Mouse (Mus musculus) hematopoietic stem cell, adult 5-6 weeks (primary cell): ENCODE results near the gene Krt222. TPM values are rescaled to one million over a fixed set of nuclear protein-coding genes. Genes with fewer than 3 reads are reported as not detected.
A peak's percentile ranks its signal among the peaks of the same experiment; 100 is the strongest.
"Not testable (repeated sequence)": the region's sequence is repeated elsewhere in the genome, so short reads cannot be mapped to it uniquely, and the experiment has no call there.

ENCODE experiments used
- ATAC-seq, 2 experiments: fragments of 125-278 bp in 1 of 2; replicated peaks in 1 of 2; 2 replicates each; pipeline ENCODE4 v1.8.0; 2016 to 2017; ENCODE audit warnings: inconsistent platforms in 2 of 2, mild to moderate bottlenecking in 2 of 2, moderate number of reproducible peaks in 2 of 2, low read depth in 1 of 2, moderate TSS enrichment in 1 of 2; ENCODE audit not compliant: low FRiP score in 2 of 2, poor library complexity in 2 of 2, severe bottlenecking in 2 of 2, insufficient read depth in 1 of 2, low TSS enrichment in 1 of 2
- total RNA-seq: library from RNA; stranded (forward); fragments of 172-1452, 232-1000 nt; gene quantifications from 2 replicates; pipeline ENCODE4 v1.2.3, GENCODE M21; 2017

The Krt222 gene
- total RNA-seq, 1 experiment from 2014 or later: not detected

- ATAC-seq: no peak
These were observed 5.2 kb upstream of the Krt222 start for GRCm38 (mm10) chr11:99249115-99249514.

- ATAC-seq: no peak
These were observed 4.0 kb upstream of the Krt222 start for GRCm38 (mm10) chr11:99247916-99248315.

- not testable (repeated sequence) for ATAC-seq
These were observed 634 bp upstream of the Krt222 start for GRCm38 (mm10) chr11:99244519-99244918.

GRCm38 (mm10) chr11:99243200-99243819 lies 575 bp downstream of the Krt222 start:
- ATAC-seq: no peak

- ATAC-seq: no peak
These were observed 1.8 kb downstream of the Krt222 start for GRCm38 (mm10) chr11:99242056-99242455.

- ATAC-seq: peak; percentile 53 to 64; a peak in 3 of 4 replicates
These were observed 5.4 kb downstream of the Krt222 start for GRCm38 (mm10) chr11:99238468-99238867.

- ATAC-seq: 0 out of 4 replicates have a peak, but pooled peaks of 1 of the 2 experiments have one; percentile 10
These were observed 12.7 kb downstream of the Krt222 start for GRCm38 (mm10) chr11:99231049-99231816.

- peak; percentile 70 to 84 for ATAC-seq
These were observed 13.4 kb downstream of the Krt222 start, which contains the start of gene Smarce1 for GRCm38 (mm10) chr11:99230261-99231048. TSS of gene Smarce1 (minus strand) at chr11:99231017.

GRCm38 (mm10) chr11:99229641-99230260 lies 14.1 kb downstream of the Krt222 start:
- ATAC-seq: peak in 1 of 2 experiments; percentile 18; a peak in 1 of 4 replicates

GRCm38 (mm10) chr11:99226298-99226697 lies 17.6 kb downstream of the Krt222 start:
- ATAC-seq: no peak

GRCm38 (mm10) chr11:99223310-99223709 lies 20.6 kb downstream of the Krt222 start:
- no peak for ATAC-seq

- ATAC-seq: no peak
These were observed 22.1 kb downstream of the Krt222 start for GRCm38 (mm10) chr11:99221811-99222210.

- no peak for ATAC-seq
These were observed 26.5 kb downstream of the Krt222 start for GRCm38 (mm10) chr11:99217248-99217986.

- ATAC-seq: no peak
These were observed 27.7 kb downstream of the Krt222 start for GRCm38 (mm10) chr11:99216181-99216580.

GRCm38 (mm10) chr11:99212693-99213092 lies 31.2 kb downstream of the Krt222 start:
- no peak for ATAC-seq

- no peak for ATAC-seq
These were observed 31.9 kb downstream of the Krt222 start for GRCm38 (mm10) chr11:99211964-99212363.
